Mouse (Mus musculus) stomach, postnatal 0 days (tissue): ENCODE data around the gene Fgf13. TPM values are rescaled to one million over a fixed set of nuclear protein-coding genes. Genes with fewer than 3 reads are reported as not detected.

ENCODE experiments used
- ATAC-seq: fragments of 200-750 bp; cut with Nextera tagmentation; 2 replicates; pipeline ENCODE4 v1.8.0; 2017; ENCODE audit not compliant: low FRiP score, low TSS enrichment
- DNase-seq: peaks from one replicate; pipeline ENCODE4 v3.0.0-alpha.2; 2016; ENCODE audit warnings: low spot score
- H3K27ac ChIP-seq: fragments of 300-500 bp; sonication (generic); replicated peaks from 2 replicates; pipeline ENCODE4 v1.5.1; 2014; ENCODE audit warnings: mild to moderate bottlenecking, control low read depth
- H3K27me3 ChIP-seq: fragments of 300-500 bp; sonication (generic); 2 replicates; pipeline ENCODE4 v1.6.1; 2014; ENCODE audit warnings: low read length; ENCODE audit not compliant: control insufficient read depth, insufficient read depth
- H3K36me3 ChIP-seq: fragments of 300-500 bp; sonication (generic); 2 replicates; pipeline ENCODE4 v1.6.1; 2014; ENCODE audit warnings: low read length, mixed read lengths; ENCODE audit not compliant: control insufficient read depth, insufficient read depth
- H3K4me1 ChIP-seq: fragments of 300-500 bp; sonication (generic); replicated peaks from 2 replicates; pipeline ENCODE4 v1.6.1; 2014; ENCODE audit warnings: antibody characterized with exemption; ENCODE audit not compliant: control insufficient read depth, insufficient read depth
- H3K4me2 ChIP-seq: fragments of 300-500 bp; sonication (generic); replicated peaks from 2 replicates; pipeline ENCODE4 v1.6.1; 2014; ENCODE audit warnings: low read depth, mild to moderate bottlenecking, control low read depth, moderate library complexity
- H3K4me3 ChIP-seq: fragments of 300-500 bp; sonication (generic); 2 replicates; pipeline ENCODE4 v1.5.1; 2014; ENCODE audit warnings: low read depth, low read length, control low read depth
- H3K9ac ChIP-seq: fragments of 300-500 bp; sonication (generic); 2 replicates; pipeline ENCODE4 v1.6.1; 2014; ENCODE audit warnings: mild to moderate bottlenecking, low read length, control low read depth, mixed read lengths
- H3K9me3 ChIP-seq: fragments of 300-500 bp; sonication (generic); 2 replicates; pipeline ENCODE4 v1.6.1; 2016; ENCODE audit warnings: low read length; ENCODE audit not compliant: control insufficient read depth
- CTCF ChIP-seq: IDR thresholded peaks from 2 replicates; pipeline ENCODE4 v1.5.1; 2016; ENCODE audit warnings: antibody characterized with exemption, low read depth, mild to moderate bottlenecking, moderate library complexity
- EP300 ChIP-seq: optimal IDR thresholded peaks from 2 replicates; pipeline ENCODE3; 2016; ENCODE audit warnings: antibody characterized with exemption
- WGBS: fragments of 180-500 bp; shearing (Covaris S2); extraction: QIAGEN DNeasy Blood & Tissue Kit; methylation state at CpG from one replicate; pipeline ENCODE4 v1.1.7; 2014; 5-methylcytosine and 5-hydroxymethylcytosine counted together
- polyA plus RNA-seq: library from polyadenylated mRNA; unstranded; fragments of >200 nt; fragmentation: Nextera tagmentation; extraction: Ambion mirVana; gene quantifications from 2 replicates; pipeline ENCODE4 v1.2.1, GENCODE M21; 2015

Fgf13 gene
- polyA plus RNA-seq, 1 experiment from 2014 or later, result 11.6 TPM

GRCm38 (mm10) chrX:59566826-59567694 is 811 bp downstream of the Fgf13 start:
- Histone ChIP-seq H3K4me3 (peak overlapping the region; percentile 40), H3K27me3 (no peaks in the 10 kb centered on the region), H3K4me1 (no peaks in the 10 kb centered on the region), H3K4me2 (peak overlapping the region; percentile 63), H3K9me3 (no peaks in the 10 kb centered on the region), H3K36me3 (no peaks in the 10 kb centered on the region), H3K9ac (peak overlapping the region; percentile 35; the same call in 1 of the 2 replicates), H3K27ac (no peak overlapping the region)
- ATAC-seq (peak; percentile 59; the same call in 1 of the 2 replicates), DNase-seq (peak; percentile 28)
- 17% methylated on average over 54 of the region's 75 CpGs for WGBS
- TF ChIP-seq CTCF, result no peak
- no peak for TF ChIP-seq EP300

DNA sequence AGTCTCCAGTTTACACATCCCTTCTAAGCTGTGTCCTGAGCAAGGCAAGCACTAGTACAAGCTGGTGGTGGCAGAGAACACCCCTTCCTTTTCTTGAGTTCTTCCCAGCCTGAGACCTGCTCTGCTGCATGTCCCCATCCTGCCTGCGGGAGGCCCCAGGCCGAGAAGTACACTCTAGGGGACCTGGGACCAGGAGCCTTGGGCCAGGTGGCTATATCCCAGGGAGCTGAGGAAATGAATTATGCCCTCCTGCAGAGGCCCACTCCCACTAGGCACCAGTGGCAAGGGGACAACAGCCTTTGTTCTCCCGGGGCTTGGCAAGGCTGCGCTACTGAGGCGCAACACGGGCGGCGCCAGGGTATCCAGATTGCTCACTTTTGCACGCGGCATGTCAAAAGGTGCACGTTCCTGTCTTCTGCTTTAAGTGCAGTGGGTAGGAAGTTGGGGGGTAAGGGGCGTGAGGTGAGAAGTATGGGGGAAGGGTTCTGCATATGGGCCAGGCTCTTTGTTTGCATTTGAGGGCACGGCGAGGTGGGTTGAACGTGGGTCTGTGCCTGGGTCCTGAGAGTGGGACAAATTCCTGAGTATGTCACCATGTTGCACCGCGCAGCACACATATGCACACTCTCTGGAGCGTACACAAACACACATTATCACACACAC is 1.7 kb downstream of the Fgf13 start:
- no peak overlapping the region for H3K9ac ChIP-seq
- TF ChIP-seq CTCF (no peak), EP300 (no peak)
- no peak for DNase-seq
- no peaks in the 10 kb centered on the region for H3K27me3 ChIP-seq
- no peak for ATAC-seq
- H3K9me3 ChIP-seq, result no peaks in the 10 kb centered on the region
- peak overlapping the region; percentile 63 for H3K4me2 ChIP-seq
- WGBS, result 15% methylated on average over 18 of the region's 18 CpGs
- no peaks in the 10 kb centered on the region for H3K4me1 ChIP-seq
- H3K36me3 ChIP-seq, result no peaks in the 10 kb centered on the region
- H3K27ac ChIP-seq, result no peak overlapping the region
- no peak overlapping the region for H3K4me3 ChIP-seq

- Histone ChIP-seq H3K27me3 (no peaks in the 10 kb centered on the region), H3K4me1 (no peaks in the 10 kb centered on the region), H3K9me3 (no peaks in the 10 kb centered on the region), H3K27ac (no peak overlapping the region), H3K4me2 (no peak overlapping the region), H3K36me3 (no peaks in the 10 kb centered on the region), H3K9ac (no peak overlapping the region), H3K4me3 (no peak overlapping the region)
- TF ChIP-seq CTCF, result no peak
- WGBS, result 65% methylated on average over 2 of the region's 2 CpGs
- ATAC-seq, result no peak
- DNase-seq, result no peak
These were observed 19.9 kb downstream of the Fgf13 start for GRCm38 (mm10) chrX:59547931-59548330.

DNA sequence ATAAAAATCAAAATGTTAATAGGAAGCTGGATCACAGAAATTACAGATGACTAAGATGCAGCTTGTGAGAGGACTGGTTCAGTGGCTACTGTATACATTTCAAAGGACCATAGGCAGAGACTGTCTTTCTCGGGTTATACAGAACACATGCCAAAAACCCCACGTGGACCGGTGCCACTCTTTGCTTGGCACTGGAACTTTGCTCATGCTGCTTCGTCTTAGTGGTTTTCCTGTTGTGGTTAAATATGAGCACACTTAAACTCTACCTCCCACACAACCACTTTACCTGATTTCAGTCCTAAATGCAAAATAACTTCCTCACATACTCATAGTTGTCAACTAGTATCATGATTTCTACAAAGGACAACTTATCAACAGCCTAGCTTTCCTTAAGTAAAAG is 59.6 kb downstream of the Fgf13 start:
- H3K4me2 ChIP-seq, result no peak overlapping the region
- no peak overlapping the region for H3K9ac ChIP-seq
- no peaks in the 10 kb centered on the region for H3K4me1 ChIP-seq
- no peaks in the 10 kb centered on the region for H3K27me3 ChIP-seq
- ATAC-seq (no peak), DNase-seq (no peak)
- 72% methylated on average over 4 of the region's 4 CpGs for WGBS
- H3K9me3 ChIP-seq, result no peaks in the 10 kb centered on the region
- no peak for TF ChIP-seq CTCF
- H3K36me3 ChIP-seq, result no peaks in the 10 kb centered on the region
- H3K27ac ChIP-seq, result no peak overlapping the region
- no peak overlapping the region for H3K4me3 ChIP-seq

DNA sequence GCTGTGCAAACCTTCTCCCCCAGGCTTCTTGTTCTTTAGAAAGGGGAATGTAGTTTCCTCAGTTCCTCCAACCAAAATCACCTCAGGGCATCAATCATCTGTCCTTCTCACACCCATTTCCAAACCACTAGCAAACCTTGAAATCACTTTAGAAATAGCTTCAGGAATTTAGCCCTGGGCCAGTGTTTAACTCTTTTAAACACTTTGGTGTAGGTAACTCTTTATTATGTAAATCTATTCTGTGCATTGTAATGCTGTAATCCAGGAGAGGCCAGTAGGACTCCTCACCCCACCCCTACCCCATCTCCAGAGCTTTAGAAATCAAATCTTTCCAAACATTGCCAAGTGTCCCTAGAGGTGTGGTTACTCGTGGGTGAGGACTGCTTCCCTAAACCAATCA is 74.5 kb downstream of the Fgf13 start:
- ATAC-seq (no peak), DNase-seq (no peak)
- 15% methylated on average over 1 of the region's 1 CpGs for WGBS
- Histone ChIP-seq H3K27me3 (no peaks in the 10 kb centered on the region), H3K36me3 (no peaks in the 10 kb centered on the region), H3K9me3 (no peaks in the 10 kb centered on the region), H3K9ac (no peak overlapping the region), H3K27ac (no peak overlapping the region), H3K4me3 (no peak overlapping the region), H3K4me1 (no peaks in the 10 kb centered on the region), H3K4me2 (no peak overlapping the region)
- TF ChIP-seq CTCF, result no peak
- TF ChIP-seq EP300, result no peak

DNA sequence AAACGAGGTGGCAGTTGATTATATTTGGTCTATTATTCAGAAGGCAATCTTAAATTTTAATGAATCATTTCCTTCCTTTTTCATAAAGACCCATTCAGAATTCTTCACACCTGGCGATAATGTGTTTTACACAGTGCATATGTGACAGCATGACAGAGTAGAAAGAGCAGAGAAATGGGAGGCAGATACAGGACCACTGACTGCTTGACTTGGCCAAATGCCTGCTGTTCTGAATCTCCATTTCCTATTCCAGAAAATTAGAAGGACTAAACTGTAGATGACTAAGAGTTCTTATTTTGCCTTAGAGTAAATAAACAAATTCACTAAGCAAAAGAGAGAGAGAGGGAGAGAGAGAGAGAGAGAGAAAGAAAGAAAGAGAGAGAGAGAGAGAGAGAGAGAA is 82.4 kb downstream of the Fgf13 start:
- 54% methylated on average over 2 of the region's 2 CpGs for WGBS
- Histone ChIP-seq H3K4me2 (no peak overlapping the region), H3K9ac (no peak overlapping the region), H3K4me3 (no peak overlapping the region), H3K36me3 (no peaks in the 10 kb centered on the region), H3K27ac (no peak overlapping the region), H3K27me3 (no peaks in the 10 kb centered on the region), H3K9me3 (no peaks in the 10 kb centered on the region), H3K4me1 (no peaks in the 10 kb centered on the region)
- ATAC-seq (no peak), DNase-seq (no peak)
- TF ChIP-seq EP300, result no peak
- no peak for TF ChIP-seq CTCF
